Comparison of ENCODE assay signal across 29 mouse cellular contexts in the genomic region with DNA sequence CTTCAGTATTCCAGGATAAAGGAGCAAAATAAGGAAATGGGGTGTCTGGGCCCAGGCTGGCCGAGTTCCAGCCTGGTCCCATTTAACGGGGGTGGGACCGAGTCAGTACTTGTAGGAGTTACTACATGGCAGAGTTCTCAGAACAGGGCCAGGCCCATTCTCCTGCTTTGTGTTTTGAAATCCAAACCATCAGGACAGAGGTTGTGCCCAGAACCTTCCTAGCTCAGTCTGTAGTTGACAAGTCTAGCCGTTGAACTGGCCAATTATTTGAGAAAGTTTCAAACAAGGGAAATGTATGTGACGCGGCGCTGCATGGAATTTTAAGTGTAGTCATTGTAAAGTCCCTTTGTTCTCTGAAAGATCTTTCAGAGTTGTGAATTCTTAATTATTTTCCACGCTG.
DNase-seq lines count a peak whose midpoint lies in the region; ATAC-seq and TF ChIP-seq lines count a peak whose summit lies in the region.
"Had no signal": no experiment of that assay in that cellular context is flagged by ENCODE, and none has a peak within 500 bp of the region (broad histone marks: within the 10 kb centered on the region; RNA-seq: fewer than 3 reads in every experiment).

No protein-coding gene starts in this region.

- no peak overlapping the region for H3K4me2 ChIP-seq in forebrain, embryonic 14.5 days (ENCODE audit: low read length)
- H3K4me2 ChIP-seq in forebrain, postnatal 0 days (ENCODE audit: low read depth) = no peak overlapping the region
- no peak overlapping the region for H3K4me2 ChIP-seq in midbrain, embryonic 13.5 days (replicated peaks)
- no peak overlapping the region for H3K4me2 ChIP-seq in midbrain, embryonic 11.5 days
- H3K4me2 ChIP-seq: embryonic facial prominence, embryonic 12.5 days; forebrain, embryonic 13.5 days; heart, embryonic 12.5 days; liver, embryonic 12.5 days; stomach, embryonic 15.5 days had no signal

- WGBS in forebrain, embryonic 14.5 days = 29% methylated on average over 8 of the region's 8 CpGs
- WGBS in forebrain, postnatal 0 days = 30% methylated on average over 8 of the region's 8 CpGs
- WGBS in kidney, adult 2 months = 84% methylated on average over 8 of the region's 8 CpGs
- WGBS in midbrain, embryonic 13.5 days = 49% methylated on average over 8 of the region's 8 CpGs
- 73% methylated on average over 8 of the region's 8 CpGs for WGBS in midbrain, embryonic 11.5 days

- peaks cover 17% of the 10 kb centered on the region; the same call in 1 of the 2 replicates for H3K36me3 ChIP-seq in forebrain, embryonic 14.5 days (ENCODE audit: control insufficient read depth, insufficient read depth, low read length)
- peaks cover 18% of the 10 kb centered on the region for H3K36me3 ChIP-seq in forebrain, postnatal 0 days (ENCODE audit: insufficient read depth)
- no peaks in the 10 kb centered on the region for H3K36me3 ChIP-seq in kidney, adult 2 months (ENCODE audit: control insufficient read depth, insufficient read depth, low read length)
- peaks cover 35% of the 10 kb centered on the region for H3K36me3 ChIP-seq in midbrain, embryonic 13.5 days
- no peaks in the 10 kb centered on the region; the same call in 1 of the 2 replicates for H3K36me3 ChIP-seq in midbrain, embryonic 11.5 days (ENCODE audit: control insufficient read depth, insufficient read depth, low read length)
- H3K36me3 ChIP-seq: embryonic facial prominence, embryonic 12.5 days had no signal

- no peaks in the 10 kb centered on the region for H3K27me3 ChIP-seq in forebrain, embryonic 14.5 days (replicated peaks; ENCODE audit: control insufficient read depth, insufficient read depth, low read length)
- H3K27me3 ChIP-seq in forebrain, postnatal 0 days (ENCODE audit: insufficient read depth, low read length) = no peaks in the 10 kb centered on the region
- no peaks in the 10 kb centered on the region for H3K27me3 ChIP-seq in kidney, adult 2 months (replicated peaks; ENCODE audit: control insufficient read depth, insufficient read depth, low read length)
- H3K27me3 ChIP-seq in midbrain, embryonic 13.5 days = no peaks in the 10 kb centered on the region
- no peaks in the 10 kb centered on the region for H3K27me3 ChIP-seq in midbrain, embryonic 11.5 days (ENCODE audit: control insufficient read depth, insufficient read depth, low read length)
- H3K27me3 ChIP-seq: embryonic facial prominence, embryonic 12.5 days; forebrain, embryonic 13.5 days; heart, embryonic 12.5 days; liver, embryonic 12.5 days; stomach, embryonic 15.5 days had no signal

- H3K4me3 ChIP-seq in forebrain, embryonic 14.5 days (ENCODE audit: low read depth, low read length) = no peak overlapping the region
- H3K4me3 ChIP-seq in forebrain, postnatal 0 days (ENCODE audit: low read depth, low read length) = no peak overlapping the region
- H3K4me3 ChIP-seq in kidney, adult 2 months (ENCODE audit: insufficient read depth, low read depth, low read length) = no peak overlapping the region
- no peak overlapping the region for H3K4me3 ChIP-seq in midbrain, embryonic 13.5 days (replicated peaks)
- H3K4me3 ChIP-seq in midbrain, embryonic 11.5 days (ENCODE audit: low read depth, low read length) = no peak overlapping the region
- H3K4me3 ChIP-seq: embryonic facial prominence, embryonic 12.5 days; forebrain, embryonic 13.5 days; gastrocnemius, adult 2 months; heart, adult 2 months; heart, embryonic 12.5 days; liver, embryonic 12.5 days; stomach, embryonic 15.5 days had no signal

- H3K4me1 ChIP-seq in forebrain, embryonic 14.5 days (ENCODE audit: control insufficient read depth, insufficient read depth, low read length) = peaks cover 7% of the 10 kb centered on the region
- peaks cover 5% of the 10 kb centered on the region; the same call in 1 of the 2 replicates for H3K4me1 ChIP-seq in forebrain, postnatal 0 days (ENCODE audit: insufficient read depth)
- no peaks in the 10 kb centered on the region for H3K4me1 ChIP-seq in kidney, adult 2 months (ENCODE audit: control insufficient read depth, insufficient read depth, low read length)
- peaks cover 10% of the 10 kb centered on the region for H3K4me1 ChIP-seq in midbrain, embryonic 13.5 days (replicated peaks)
- peaks cover 5% of the 10 kb centered on the region; the same call in 1 of the 2 replicates for H3K4me1 ChIP-seq in midbrain, embryonic 11.5 days (ENCODE audit: control insufficient read depth, insufficient read depth, low read length)
- H3K4me1 ChIP-seq: embryonic facial prominence, embryonic 12.5 days; liver, embryonic 12.5 days; stomach, embryonic 15.5 days had no signal

- DNase-seq in forebrain, embryonic 14.5 days (ENCODE audit: low spot score) = peak; percentile 48
- no peak for DNase-seq in forebrain, postnatal 0 days
- DNase-seq in kidney, adult 2 months = peak; percentile 4
- DNase-seq in kidney, adult 8-10 months = no peak
- no peak for DNase-seq in midbrain, embryonic 11.5 days (ENCODE audit: low spot score, missing footprints)
- DNase-seq: B cell, adult 2 months; cerebellum, adult 11 months; cerebellum, adult 9-10 months; cerebellum, postnatal 36 days; gastrocnemius, adult 2 months; gastrocnemius, postnatal 36 days; heart, adult 2 months; heart, postnatal 10 days; kidney, adult 11 months; layer of hippocampus, postnatal 36 days; left cerebral cortex, postnatal 4 days; liver, postnatal 0 days; right cerebral cortex, postnatal 25 days; thymus, adult 18-20 months; thymus, postnatal 25 days had no signal

- no peak for TF ChIP-seq CTCF in forebrain, postnatal 0 days (IDR thresholded peaks at IDR 0.05; ENCODE audit: low read depth)
- no peak for TF ChIP-seq CTCF in kidney, adult 2 months (conservative IDR thresholded peaks at IDR 0.05; ENCODE audit: insufficient read depth, insufficient read length, low read depth, low read length)

- H3K9ac ChIP-seq in forebrain, embryonic 14.5 days (ENCODE audit: low read length) = no peak overlapping the region
- H3K9ac ChIP-seq in forebrain, postnatal 0 days = no peak overlapping the region
- no peak overlapping the region for H3K9ac ChIP-seq in midbrain, embryonic 13.5 days (replicated peaks)
- no peak overlapping the region for H3K9ac ChIP-seq in midbrain, embryonic 11.5 days (ENCODE audit: low read length)
- H3K9ac ChIP-seq: embryonic facial prominence, embryonic 12.5 days; forebrain, embryonic 13.5 days; heart, embryonic 12.5 days; liver, embryonic 12.5 days; liver, postnatal 0 days; stomach, embryonic 15.5 days had no signal

- no peak overlapping the region for H3K27ac ChIP-seq in forebrain, embryonic 14.5 days (ENCODE audit: low read depth, low read length)
- no peak overlapping the region for H3K27ac ChIP-seq in forebrain, postnatal 0 days (ENCODE audit: low read depth, low read length)
- H3K27ac ChIP-seq in kidney, adult 2 months (ENCODE audit: insufficient read depth, low read depth, low read length) = no peak overlapping the region
- 0 out of 2 replicates have a peak overlapping the region, but pooled peaks have one; percentile 21 for H3K27ac ChIP-seq in midbrain, embryonic 13.5 days
- no peak overlapping the region for H3K27ac ChIP-seq in midbrain, embryonic 11.5 days (ENCODE audit: low read depth, low read length)
- H3K27ac ChIP-seq: embryonic facial prominence, embryonic 12.5 days; forebrain, embryonic 13.5 days; gastrocnemius, adult 2 months; heart, adult 2 months; liver, embryonic 12.5 days; macrophage; stomach, embryonic 15.5 days had no signal

- ATAC-seq in forebrain, embryonic 14.5 days = no peak
- no peak for ATAC-seq in forebrain, postnatal 0 days
- no peak for ATAC-seq in midbrain, embryonic 13.5 days
- no peak for ATAC-seq in midbrain, embryonic 11.5 days (ENCODE audit: low FRiP score)
- ATAC-seq: forebrain, embryonic 13.5 days; inflammation-experienced regulatory T-cells, adult 6 months; liver, embryonic 12.5 days; liver, postnatal 0 days; lung, postnatal 0 days had no signal

- no peak for TF ChIP-seq POLR2A in kidney, adult 2 months (IDR thresholded peaks at IDR 0.05; ENCODE audit: low read depth, low read length)

- no peaks in the 10 kb centered on the region for H3K9me3 ChIP-seq in forebrain, embryonic 14.5 days (replicated peaks; ENCODE audit: control insufficient read depth, low read length)
- no peaks in the 10 kb centered on the region for H3K9me3 ChIP-seq in forebrain, postnatal 0 days (ENCODE audit: low read length)
- no peaks in the 10 kb centered on the region for H3K9me3 ChIP-seq in midbrain, embryonic 13.5 days
- no peaks in the 10 kb centered on the region for H3K9me3 ChIP-seq in midbrain, embryonic 11.5 days (ENCODE audit: control insufficient read depth, low read length)
- H3K9me3 ChIP-seq: embryonic facial prominence, embryonic 12.5 days; forebrain, embryonic 13.5 days; heart, embryonic 12.5 days; liver, embryonic 12.5 days; stomach, embryonic 15.5 days had no signal

Comparison
In these comparisons a context has a peak if more than half of its experiments do, and no peak if none do; other contexts are left out.
1. DNase-seq: peak in forebrain, embryonic 14.5 days (single experiment) and kidney, adult 2 months (single experiment); none in forebrain, postnatal 0 days (single experiment), kidney, adult 8-10 months (0 of 2) and midbrain, embryonic 11.5 days (single experiment).